Mouse (Mus musculus) stomach, postnatal 0 days (tissue): ENCODE measurements around the gene N4bp2l2.

Source experiments
- CTCF ChIP-seq: IDR thresholded peaks from 2 replicates; pipeline ENCODE4 v1.5.1; 2016; ENCODE audit warnings: antibody characterized with exemption, low read depth, mild to moderate bottlenecking, moderate library complexity
- EP300 ChIP-seq: optimal IDR thresholded peaks from 2 replicates; pipeline ENCODE3; 2016; ENCODE audit warnings: antibody characterized with exemption

GRCm38 (mm10) chr5:150581180-150581579 is 84.8 kb downstream of the N4bp2l2 start:
- TF ChIP-seq CTCF (no peak), EP300 (no peak)
